Mouse (Mus musculus): ENCODE measurements around the gene Cga.
"Not testable (repeated sequence)": the region's sequence is repeated elsewhere in the genome, so short reads cannot be mapped to it uniquely, and the experiment has no call there.

Gene Cga

GRCm38 (mm10) chr4:34889812-34890185, 3.8 kb upstream of the Cga start:
- DNase-seq (ENCODE audit: low spot score): no peak

GRCm38 (mm10) chr4:34898497-34898896, 4.9 kb downstream of the Cga start:
- no peak for DNase-seq (ENCODE audit: low spot score)

DNA sequence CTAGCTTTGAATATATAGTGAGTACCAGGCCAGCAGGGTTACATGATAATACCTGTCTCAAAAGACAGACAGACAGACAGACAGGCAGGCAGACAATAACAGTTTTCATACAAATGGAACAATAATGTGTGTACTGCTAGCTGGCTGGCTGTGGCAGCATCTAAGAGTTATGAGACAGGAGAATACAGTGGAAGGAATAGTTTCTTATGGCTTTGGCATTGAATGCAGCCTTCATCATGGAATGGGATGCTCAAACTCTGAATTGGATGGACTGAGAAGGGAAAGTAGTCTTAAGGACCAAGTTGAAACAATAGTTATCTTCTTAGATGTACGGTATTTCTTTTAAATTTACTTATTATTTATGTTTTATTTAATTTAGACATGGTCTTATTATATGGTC, 5.7 kb downstream of the Cga start:
- no peak for DNase-seq (ENCODE audit: low spot score)

- DNase-seq (ENCODE audit: low spot score): no peak
Observed at GRCm38 (mm10) chr4:34900155-34900554, 6.6 kb downstream of the Cga start.

GRCm38 (mm10) chr4:34901166-34901565, 7.6 kb downstream of the Cga start:
- DNase-seq (ENCODE audit: low spot score): no peak

- not testable (repeated sequence) for DNase-seq (ENCODE audit: low spot score)
Observed at GRCm38 (mm10) chr4:34901582-34901981, 8.0 kb downstream of the Cga start.

GRCm38 (mm10) chr4:34905396-34905795, 11.8 kb downstream of the Cga start:
- no peak for DNase-seq (ENCODE audit: low spot score)

DNA sequence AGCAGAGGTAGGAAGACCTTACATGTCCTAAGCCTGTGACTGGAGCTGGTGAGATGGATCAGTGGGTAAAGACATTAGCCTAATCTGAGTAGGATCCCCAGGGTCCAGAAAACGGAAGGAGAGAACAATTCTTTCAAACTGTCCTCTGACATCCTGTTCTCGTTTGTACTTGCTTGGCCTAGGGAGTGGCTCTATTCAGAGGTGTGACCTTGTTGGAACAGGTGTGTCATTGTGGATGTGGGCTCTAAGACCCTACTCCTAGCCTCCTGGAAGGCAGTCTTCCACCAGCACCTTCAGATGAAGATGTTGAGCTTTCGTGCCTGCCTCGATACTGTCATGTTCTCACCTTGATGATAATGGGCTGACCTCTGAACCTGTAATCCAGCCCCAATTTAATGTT, 12.6 kb downstream of the Cga start:
- DNase-seq (ENCODE audit: low spot score): no peak

DNA sequence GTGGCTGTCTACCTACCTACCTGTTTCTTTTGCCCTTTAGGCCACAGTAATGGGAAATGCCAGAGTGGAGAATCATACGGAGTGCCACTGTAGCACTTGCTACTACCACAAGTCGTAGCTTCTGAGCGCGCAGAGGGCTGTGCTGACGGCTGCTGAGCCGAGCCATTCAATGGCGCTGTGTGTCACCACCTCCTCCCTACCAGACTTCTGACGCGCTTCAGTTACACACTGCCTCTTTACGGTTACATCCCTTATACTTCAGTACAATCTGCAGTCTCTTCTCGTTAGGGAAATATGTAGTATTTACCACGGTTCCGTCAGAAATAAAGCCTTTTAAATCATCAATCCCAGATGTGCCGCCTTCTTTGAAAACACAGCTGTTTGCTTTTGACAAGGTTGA, 13.4 kb downstream of the Cga start:
- DNase-seq (ENCODE audit: low spot score): no peak

GRCm38 (mm10) chr4:34908127-34908526, 14.5 kb downstream of the Cga start:
- no peak for DNase-seq (ENCODE audit: low spot score)

GRCm38 (mm10) chr4:34911401-34911800, 17.8 kb downstream of the Cga start:
- no peak for DNase-seq (ENCODE audit: low spot score)

GRCm38 (mm10) chr4:34912171-34912570, 18.6 kb downstream of the Cga start:
- no peak for DNase-seq (ENCODE audit: low spot score)

GRCm38 (mm10) chr4:34917400-34917799, 23.8 kb downstream of the Cga start:
- no peak for DNase-seq (ENCODE audit: low spot score)

DNA sequence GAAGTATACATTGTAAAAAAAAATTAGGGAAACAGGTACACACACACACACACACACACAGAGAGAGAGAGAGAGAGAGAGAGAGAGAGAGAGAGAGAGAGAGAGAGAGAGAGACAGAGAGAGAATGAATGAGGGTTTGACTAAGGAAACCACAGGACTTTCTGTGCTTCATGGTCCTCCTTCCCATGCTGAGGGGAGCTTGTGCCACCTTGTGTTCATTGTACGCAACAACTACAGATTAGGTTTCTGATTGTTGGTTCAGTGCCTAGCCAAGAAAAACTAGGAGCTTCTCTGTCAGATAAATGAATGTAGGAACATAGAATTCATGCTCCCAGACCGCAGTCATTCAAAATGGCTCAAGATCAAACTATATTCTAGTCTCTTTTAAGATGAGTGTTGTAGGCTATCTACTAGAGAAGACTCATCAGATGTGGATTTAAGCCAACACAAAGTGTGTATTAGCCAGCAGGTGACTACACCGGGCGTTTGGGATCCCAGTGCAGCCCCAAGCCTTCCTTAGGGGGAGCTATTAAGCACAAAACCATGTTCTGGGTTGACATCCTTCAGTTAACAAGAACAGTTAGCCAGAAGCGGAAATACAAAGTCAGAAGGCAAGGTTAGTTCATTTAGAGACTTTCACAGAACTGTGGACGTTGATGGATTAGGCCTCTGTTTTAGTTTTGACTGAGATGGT, 28.7 kb downstream of the Cga start:
- peak; percentile 81 for DNase-seq (ENCODE audit: low spot score)

- not testable (repeated sequence) for DNase-seq (ENCODE audit: low spot score)
Observed at GRCm38 (mm10) chr4:34928386-34928785, 34.8 kb downstream of the Cga start.

DNA sequence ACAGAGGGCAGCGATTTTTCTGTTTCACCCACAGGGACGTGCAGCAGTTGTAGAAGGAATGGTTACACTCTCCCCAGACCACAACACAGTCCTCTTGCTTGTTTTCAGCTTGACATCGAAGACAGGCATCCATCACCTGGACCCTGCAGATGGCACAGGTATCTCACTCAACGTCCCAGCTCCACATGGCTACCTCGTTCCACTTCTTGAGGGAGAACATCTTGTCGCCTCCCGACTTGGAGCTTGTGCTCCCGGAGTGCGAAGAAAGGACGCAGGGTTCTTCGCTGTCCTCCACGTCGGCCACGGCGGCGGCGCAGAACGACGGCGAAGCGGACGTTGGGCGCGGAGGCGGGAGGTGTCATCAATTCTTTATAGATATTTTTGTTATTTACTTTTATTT, 47.5 kb downstream of the Cga start:
- no peak for DNase-seq (ENCODE audit: low spot score)

DNA sequence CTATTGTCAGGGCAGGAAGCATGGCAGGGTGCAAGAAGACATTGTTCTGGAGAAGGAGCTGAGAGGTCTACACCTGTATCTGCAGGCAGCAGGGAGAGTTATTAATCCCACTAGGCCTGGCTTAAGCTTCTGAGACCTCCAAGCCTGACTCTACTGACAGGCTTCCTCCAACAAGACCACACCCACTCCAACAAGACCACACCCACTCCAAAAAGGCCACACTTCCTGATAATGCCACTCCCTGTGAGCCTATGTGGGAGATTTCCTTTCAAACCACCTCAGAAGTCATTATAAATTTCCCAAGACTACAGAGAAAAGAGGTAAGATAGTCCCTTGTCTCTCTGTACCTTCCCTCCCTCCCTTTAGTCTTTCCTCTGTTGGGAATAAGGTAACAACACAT, 53.6 kb downstream of the Cga start:
- no peak for DNase-seq (ENCODE audit: low spot score)

DNA sequence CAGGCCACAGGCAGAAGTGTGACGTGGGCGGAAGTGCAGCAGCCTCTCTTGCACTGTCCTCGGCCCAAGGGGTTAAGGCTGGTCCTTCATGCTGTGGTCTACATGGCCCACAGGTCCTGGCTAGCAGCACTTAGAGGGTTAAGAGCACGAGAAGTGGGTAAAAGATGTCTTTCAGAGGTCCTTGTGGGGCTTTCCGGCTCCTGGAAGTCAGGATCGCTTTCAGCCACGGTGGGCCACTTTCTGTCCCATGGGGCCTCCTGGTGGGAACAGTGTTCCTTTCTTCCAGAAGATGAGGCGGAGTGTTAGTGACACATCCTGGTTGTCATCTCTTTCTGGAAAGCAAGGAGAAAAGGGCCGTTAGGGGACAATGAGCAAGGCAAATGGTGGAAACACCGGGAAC, 60.1 kb downstream of the Cga start:
- no peak for DNase-seq (ENCODE audit: low spot score)

Measured in retina, embryonic 14.5 days (tissue).